Mouse (Mus musculus) lung, postnatal 0 days (tissue): ENCODE results near the gene Cdc6.

Source experiments
- CTCF ChIP-seq: IDR thresholded peaks from 2 replicates; pipeline ENCODE4 v1.5.1; 2016; ENCODE audit warnings: antibody characterized with exemption, mild to moderate bottlenecking
- EP300 ChIP-seq: IDR thresholded peaks from 2 replicates; pipeline ENCODE4 v1.6.1; 2016; ENCODE audit warnings: antibody characterized with exemption, mild to moderate bottlenecking, control low read depth

- TF ChIP-seq EP300 = no peak
- no peak for TF ChIP-seq CTCF
Measured at GRCm38 (mm10) chr11:98950484-98950883, 42.9 kb downstream of the Cdc6 start.
